Mouse (Mus musculus) CH12.LX (cell line): ENCODE results near the gene Il17c. TPM values are rescaled to one million over a fixed set of nuclear protein-coding genes. Genes with fewer than 3 reads are reported as not detected.

Experiments
- DNase-seq: peaks from one replicate; pipeline ENCODE4 v3.0.0-alpha.2; 2013; ENCODE audit errors: extremely low read depth
- H3K27ac ChIP-seq: 2 replicates; pipeline ENCODE4 v1.5.1; 2012; ENCODE audit warnings: low read depth, mild to moderate bottlenecking, control low read depth, moderate library complexity; ENCODE audit not compliant: insufficient read depth
- H3K27me3 ChIP-seq: replicated peaks from 2 replicates; pipeline ENCODE3; 2012; ENCODE audit warnings: inconsistent platforms
- H3K36me3 ChIP-seq, 2 experiments: replicated peaks in 1 of 2; 2 replicates each; pipeline versions ENCODE3 to v1.6.1; 2012; ENCODE audit warnings: inconsistent platforms in 1 of 2, low read length in 1 of 2, mild to moderate bottlenecking in 1 of 2, mixed read lengths in 1 of 2, moderate library complexity in 1 of 2; ENCODE audit not compliant: control insufficient read depth in 1 of 2, insufficient read depth in 1 of 2
- H3K4me1 ChIP-seq, 2 experiments: 2 replicates each; pipeline ENCODE4 v1.6.1; 2012; ENCODE audit warnings: inconsistent platforms in 1 of 2, moderate library complexity in 1 of 2; ENCODE audit not compliant: insufficient read depth in 2 of 2, control insufficient read depth in 1 of 2
- H3K4me2 ChIP-seq: 2 replicates; pipeline ENCODE4 v1.6.1; 2012; ENCODE audit warnings: low read depth, mild to moderate bottlenecking, control low read depth; ENCODE audit not compliant: poor library complexity, insufficient read depth, severe bottlenecking
- H3K4me3 ChIP-seq, 3 experiments: fragments of 150-350 bp in 1 of 3; sonication (generic) in 1 of 3; replicated peaks in 1 of 3; 2 replicates each; pipeline versions ENCODE3 to v1.5.1; 2011 to 2012; ENCODE audit warnings: low read depth in 2 of 3, low read length in 2 of 3, mild to moderate bottlenecking in 2 of 3, moderate library complexity in 2 of 3, control low read depth in 1 of 3, improper control_type of control experiment in 1 of 3, inconsistent platforms in 1 of 3, mixed read lengths in 1 of 3; ENCODE audit not compliant: poor library complexity in 1 of 3
- H3K79me2 ChIP-seq: replicated peaks from 2 replicates; pipeline ENCODE4 v1.6.1; 2012; ENCODE audit warnings: mild to moderate bottlenecking, moderate library complexity; ENCODE audit not compliant: control insufficient read depth, poor library complexity, insufficient read depth, severe bottlenecking; ENCODE audit errors: extremely low read depth
- H3K9ac ChIP-seq: 2 replicates; pipeline ENCODE4 v1.6.1; 2012; ENCODE audit warnings: low read depth, mild to moderate bottlenecking, control low read depth, moderate library complexity; ENCODE audit not compliant: insufficient read depth
- H3K9me3 ChIP-seq: replicated peaks from 2 replicates; pipeline ENCODE3; 2012; ENCODE audit warnings: low read length, inconsistent platforms, mixed read lengths
- BHLHE40 ChIP-seq: IDR thresholded peaks from 2 replicates; pipeline ENCODE4 v1.6.1; 2011; ENCODE audit warnings: mild to moderate bottlenecking, low read depth, low read length, improper control_type of control experiment
- CHD2 ChIP-seq: IDR thresholded peaks from 2 replicates; pipeline ENCODE4 v1.6.1; 2011; ENCODE audit warnings: low read length, improper control_type of control experiment
- ELF1 ChIP-seq: IDR thresholded peaks from 2 replicates; pipeline ENCODE4 v1.6.1; 2014; ENCODE audit warnings: low read depth, mild to moderate bottlenecking, inconsistent platforms, low read length, improper control_type of control experiment
- EP300 ChIP-seq: IDR thresholded peaks from 2 replicates; pipeline ENCODE4 v1.6.1; 2011; ENCODE audit warnings: low read length, improper control_type of control experiment
- ETS1 ChIP-seq: conservative IDR thresholded peaks from 2 replicates; pipeline ENCODE4 v1.6.1; 2012; ENCODE audit warnings: low read depth, mild to moderate bottlenecking, inconsistent platforms, low read length, improper control_type of control experiment, moderate library complexity
- HCFC1 ChIP-seq: IDR thresholded peaks from 2 replicates; pipeline ENCODE4 v1.6.1; 2012; ENCODE audit warnings: low read depth, mild to moderate bottlenecking, inconsistent platforms, low read length, improper control_type of control experiment
- IRF4 ChIP-seq: IDR thresholded peaks from 2 replicates; pipeline ENCODE4 v1.6.1; 2014; ENCODE audit warnings: low read depth, mild to moderate bottlenecking, inconsistent platforms, low read length, improper control_type of control experiment
- MAX ChIP-seq: IDR thresholded peaks from 2 replicates; pipeline ENCODE4 v1.6.1; 2011; ENCODE audit warnings: low read length, improper control_type of control experiment
- MEF2A ChIP-seq: IDR thresholded peaks from 2 replicates; pipeline ENCODE4 v1.6.1; 2014; ENCODE audit warnings: low read depth, mild to moderate bottlenecking, inconsistent platforms, low read length, improper control_type of control experiment, borderline replicate concordance
- MYC ChIP-seq: IDR thresholded peaks from 2 replicates; pipeline ENCODE4 v1.6.1; 2011; ENCODE audit warnings: low read depth, mild to moderate bottlenecking, improper control_type of control experiment, low read length
- NELFE ChIP-seq: IDR thresholded peaks from 2 replicates; pipeline ENCODE4 v1.6.1; 2011; ENCODE audit warnings: low read depth, low read length, improper control_type of control experiment
- POLR2A ChIP-seq: IDR thresholded peaks from 2 replicates; pipeline ENCODE4 v1.6.1; 2011; ENCODE audit warnings: low read depth, mild to moderate bottlenecking, improper control_type of control experiment, low read length
- POLR2AphosphoS2 ChIP-seq: IDR thresholded peaks from 2 replicates; pipeline ENCODE4 v1.6.1; 2011; ENCODE audit warnings: low read depth, low read length, improper control_type of control experiment
- TBP ChIP-seq: conservative IDR thresholded peaks from 2 replicates; pipeline ENCODE4 v1.6.1; 2011; ENCODE audit warnings: low read depth, low read length, improper control_type of control experiment
- TCF12 ChIP-seq: IDR thresholded peaks from 2 replicates; pipeline ENCODE4 v1.6.1; 2014; ENCODE audit warnings: low read depth, mild to moderate bottlenecking, inconsistent platforms, low read length, improper control_type of control experiment
- ZKSCAN1 ChIP-seq: IDR thresholded peaks from 2 replicates; pipeline ENCODE4 v1.6.1; 2012; ENCODE audit warnings: low read depth, inconsistent platforms, low read length, improper control_type of control experiment, borderline replicate concordance
- dilution Hi-C: fragments of 300-500 bp; cut with MboI; formaldehyde crosslinking; loops from 2 replicates; pipeline ENCODE4 v1.14.3; 2020; ENCODE audit warnings: low sequenced_read_pairs; ENCODE audit not compliant: extremely low pct_unique_long_range_greater_than_20kb, extremely low pct_ligation_motif_present
- in situ Hi-C: fragments of 300-500 bp; cut with MboI; formaldehyde crosslinking; loops from 3 replicates; pipeline ENCODE4 v1.14.3; 2019; ENCODE audit warnings: low sequenced_read_pairs, low pct_ligation_motif_present, low pct_unique_long_range_greater_than_20kb, mixed read lengths
- polyA plus RNA-seq: library from polyadenylated mRNA; unstranded; fragments of >175 nt; gene quantifications from 2 replicates; pipeline ENCODE4 v1.2.1, GENCODE M21; 2012; ENCODE audit warnings: low read depth; ENCODE audit not compliant: insufficient read length
- total RNA-seq, 2 experiments: library from RNA; depleted of rRNA; stranded (reverse); fragments of 300-350 nt in 1 of 2; fragments of >200 nt in 1 of 2; gene quantifications; 2 replicates each; pipeline ENCODE4 v1.2.3; 2012 to 2014

The Il17c gene
- total and polyA plus RNA-seq, 3 experiments, result 0.33 TPM; not detected in 2

- H3K4me1 ChIP-seq, result peaks cover 7 to 38% of the 10 kb centered on the region in 2 experiments
- peaks cover 3% of the 10 kb centered on the region for H3K9me3 ChIP-seq
- no peak overlapping the region for H3K4me2 ChIP-seq
- H3K27me3 ChIP-seq, result peaks cover 25% of the 10 kb centered on the region
- H3K27ac ChIP-seq, result no peak overlapping the region
- dilution Hi-C loops (no loop called here), in situ Hi-C loops (no loop called here)
- no peaks in the 10 kb centered on the region for H3K79me2 ChIP-seq
- H3K9ac ChIP-seq, result no peak overlapping the region
- TF ChIP-seq CHD2 (no peak), NELFE (no peak), BHLHE40 (no peak), MEF2A (no peak), IRF4 (no peak), MYC (no peak), EP300 (no peak), POLR2A (no peak), MAX (no peak), ELF1 (no peak), TBP (no peak), ETS1 (no peak; the same call in 1 of the 2 replicates), ZKSCAN1 (no peak)
- no peak overlapping the region for H3K4me3 ChIP-seq
- no peak for DNase-seq
- peaks cover 19 to 41% of the 10 kb centered on the region in 2 experiments for H3K36me3 ChIP-seq
Observed at GRCm38 (mm10) chr8:122463651-122464640, 42.1 kb downstream of the Il17c start.

- dilution Hi-C loops (no loop called here), in situ Hi-C loops (no loop called here)
- Histone ChIP-seq H3K9me3 (peaks cover 3% of the 10 kb centered on the region), H3K27ac (no peak overlapping the region), H3K9ac (no peak overlapping the region), H3K79me2 (no peaks in the 10 kb centered on the region), H3K27me3 (peaks cover 21% of the 10 kb centered on the region), H3K4me3 (no peak overlapping the region), H3K36me3 (peaks cover 19 to 51% of the 10 kb centered on the region in 2 experiments), H3K4me2 (no peak overlapping the region), H3K4me1 (peaks cover 7 to 29% of the 10 kb centered on the region in 2 experiments)
- TF ChIP-seq ETS1, result no peak
- no peak for TF ChIP-seq POLR2AphosphoS2
- TF ChIP-seq ELF1, result no peak
- TF ChIP-seq HCFC1, result no peak
- no peak for TF ChIP-seq MEF2A
- no peak for TF ChIP-seq TCF12
- DNase-seq, result no peak
Observed at GRCm38 (mm10) chr8:122464985-122465384, 43.2 kb downstream of the Il17c start.
